Mouse (Mus musculus): ENCODE results near the gene Synpo2l. TPM values are rescaled to one million over a fixed set of nuclear protein-coding genes. Genes with fewer than 3 reads are reported as not detected.

The Synpo2l gene
- polyA plus RNA-seq, 1 experiment from 2014 or later: 0.26 TPM

- no peak overlapping the region for H3K4me2 ChIP-seq (replicated peaks; ENCODE audit: low read depth, low read length)
- no peaks in the 10 kb centered on the region for H3K27me3 ChIP-seq (ENCODE audit: control insufficient read depth, insufficient read depth, low read length)
- H3K36me3 ChIP-seq (ENCODE audit: control insufficient read depth, insufficient read depth, low read length): no peaks in the 10 kb centered on the region
- 51% methylated on average over 9 of the region's 9 CpGs for WGBS
- no peak overlapping the region for H3K9ac ChIP-seq (ENCODE audit: low read depth, low read length)
- ATAC-seq (ENCODE audit: low FRiP score, low TSS enrichment): no peak
- H3K4me3 ChIP-seq (ENCODE audit: low read length): no peak overlapping the region
- no peaks in the 10 kb centered on the region; the same call in 1 of the 2 replicates for H3K4me1 ChIP-seq (ENCODE audit: control insufficient read depth, insufficient read depth, low read length)
- no peak overlapping the region for H3K27ac ChIP-seq (ENCODE audit: low read depth, low read length)
- H3K9me3 ChIP-seq (ENCODE audit: control insufficient read depth, low read length): no peaks in the 10 kb centered on the region
These were observed 12.4 kb downstream of the Synpo2l start for GRCm38 (mm10) chr14:20655731-20656130.

GRCm38 (mm10) chr14:20654690-20655421 lies 13.3 kb downstream of the Synpo2l start:
- no peak overlapping the region for H3K4me2 ChIP-seq (replicated peaks; ENCODE audit: low read depth, low read length)
- H3K27ac ChIP-seq (ENCODE audit: low read depth, low read length): no peak overlapping the region
- H3K9me3 ChIP-seq (ENCODE audit: control insufficient read depth, low read length): no peaks in the 10 kb centered on the region
- no peaks in the 10 kb centered on the region for H3K36me3 ChIP-seq (ENCODE audit: control insufficient read depth, insufficient read depth, low read length)
- H3K27me3 ChIP-seq (ENCODE audit: control insufficient read depth, insufficient read depth, low read length): no peaks in the 10 kb centered on the region
- H3K4me3 ChIP-seq (ENCODE audit: low read length): no peak overlapping the region
- no peak overlapping the region for H3K9ac ChIP-seq (ENCODE audit: low read depth, low read length)
- no peaks in the 10 kb centered on the region; the same call in 1 of the 2 replicates for H3K4me1 ChIP-seq (ENCODE audit: control insufficient read depth, insufficient read depth, low read length)
- 60% methylated on average over 9 of the region's 9 CpGs for WGBS
- no peak for ATAC-seq (ENCODE audit: low FRiP score, low TSS enrichment)

- Histone ChIP-seq H3K4me3 (ENCODE audit: low read length) (no peak overlapping the region), H3K4me1 (ENCODE audit: control insufficient read depth, insufficient read depth, low read length) (no peaks in the 10 kb centered on the region; the same call in 1 of the 2 replicates), H3K9ac (ENCODE audit: low read depth, low read length) (no peak overlapping the region), H3K36me3 (ENCODE audit: control insufficient read depth, insufficient read depth, low read length) (no peaks in the 10 kb centered on the region), H3K4me2 (replicated peaks; ENCODE audit: low read depth, low read length) (no peak overlapping the region), H3K27me3 (ENCODE audit: control insufficient read depth, insufficient read depth, low read length) (no peaks in the 10 kb centered on the region), H3K27ac (ENCODE audit: low read depth, low read length) (no peak overlapping the region), H3K9me3 (ENCODE audit: control insufficient read depth, low read length) (no peaks in the 10 kb centered on the region)
- 29% methylated on average over 4 of the region's 4 CpGs for WGBS
- ATAC-seq (ENCODE audit: low FRiP score, low TSS enrichment): no peak
These were observed 16.4 kb downstream of the Synpo2l start for GRCm38 (mm10) chr14:20651722-20652256.

GRCm38 (mm10) chr14:20651000-20651399 lies 17.2 kb downstream of the Synpo2l start:
- Histone ChIP-seq H3K4me1 (ENCODE audit: control insufficient read depth, insufficient read depth, low read length) (no peaks in the 10 kb centered on the region), H3K27me3 (ENCODE audit: control insufficient read depth, insufficient read depth, low read length) (no peaks in the 10 kb centered on the region), H3K27ac (ENCODE audit: low read depth, low read length) (no peak overlapping the region), H3K4me2 (replicated peaks; ENCODE audit: low read depth, low read length) (no peak overlapping the region), H3K36me3 (ENCODE audit: control insufficient read depth, insufficient read depth, low read length) (no peaks in the 10 kb centered on the region), H3K4me3 (ENCODE audit: low read length) (no peak overlapping the region), H3K9ac (ENCODE audit: low read depth, low read length) (no peak overlapping the region), H3K9me3 (ENCODE audit: control insufficient read depth, low read length) (no peaks in the 10 kb centered on the region)
- WGBS: 66% methylated on average over 2 of the region's 2 CpGs
- no peak for ATAC-seq (ENCODE audit: low FRiP score, low TSS enrichment)

DNA sequence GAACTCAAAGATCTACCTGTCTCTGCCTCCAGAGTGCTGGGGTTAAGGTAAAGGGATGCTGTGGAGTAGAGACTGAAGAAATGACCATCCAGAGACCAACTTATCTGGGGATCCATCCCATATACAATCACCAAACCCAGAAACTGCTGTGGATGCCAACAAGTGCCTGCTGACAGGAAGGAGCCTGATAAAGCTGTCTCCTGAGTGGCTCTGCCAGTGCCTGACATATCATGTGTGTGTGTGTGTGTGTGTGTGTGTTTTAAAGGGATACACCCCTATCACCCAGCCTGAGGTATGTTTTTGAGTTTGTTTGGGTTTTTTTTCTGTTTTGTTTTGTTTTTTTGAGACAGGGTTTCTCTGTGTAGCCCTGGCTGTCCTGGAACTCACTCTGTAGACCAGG lies 21.8 kb downstream of the Synpo2l start:
- ATAC-seq (ENCODE audit: low FRiP score, low TSS enrichment): no peak
- H3K36me3 ChIP-seq (ENCODE audit: control insufficient read depth, insufficient read depth, low read length): no peaks in the 10 kb centered on the region
- H3K4me2 ChIP-seq (replicated peaks; ENCODE audit: low read depth, low read length): no peak overlapping the region
- no peaks in the 10 kb centered on the region for H3K4me1 ChIP-seq (ENCODE audit: control insufficient read depth, insufficient read depth, low read length)
- no peaks in the 10 kb centered on the region for H3K9me3 ChIP-seq (ENCODE audit: control insufficient read depth, low read length)
- H3K27ac ChIP-seq (ENCODE audit: low read depth, low read length): no peak overlapping the region
- no peak overlapping the region for H3K9ac ChIP-seq (ENCODE audit: low read depth, low read length)
- H3K4me3 ChIP-seq (ENCODE audit: low read length): no peak overlapping the region
- no peaks in the 10 kb centered on the region for H3K27me3 ChIP-seq (ENCODE audit: control insufficient read depth, insufficient read depth, low read length)

DNA sequence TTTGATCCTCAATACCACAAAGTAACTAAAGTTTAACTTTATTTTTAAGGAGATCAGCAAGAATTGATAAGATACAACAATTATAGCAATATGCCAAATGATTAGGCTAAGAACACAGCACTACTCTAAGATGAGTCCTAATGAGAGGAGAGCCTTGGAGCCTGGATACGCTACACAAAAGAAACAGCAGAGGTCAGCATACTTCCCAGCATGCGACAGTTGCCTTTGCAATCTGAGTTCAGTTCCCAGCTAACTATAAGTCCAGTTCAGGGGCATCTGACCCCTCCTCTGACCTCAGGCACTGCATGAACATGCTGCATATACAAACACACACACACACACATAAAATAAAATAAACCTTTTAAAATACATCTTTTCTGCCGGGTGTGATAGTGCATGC lies 22.6 kb downstream of the Synpo2l start:
- no peak for ATAC-seq (ENCODE audit: low FRiP score, low TSS enrichment)
- H3K4me3 ChIP-seq (ENCODE audit: low read length): no peak overlapping the region
- H3K27me3 ChIP-seq (ENCODE audit: control insufficient read depth, insufficient read depth, low read length): no peaks in the 10 kb centered on the region
- no peaks in the 10 kb centered on the region for H3K9me3 ChIP-seq (ENCODE audit: control insufficient read depth, low read length)
- H3K4me1 ChIP-seq (ENCODE audit: control insufficient read depth, insufficient read depth, low read length): no peaks in the 10 kb centered on the region
- 51% methylated on average over 3 of the region's 3 CpGs for WGBS
- H3K27ac ChIP-seq (ENCODE audit: low read depth, low read length): no peak overlapping the region
- no peaks in the 10 kb centered on the region for H3K36me3 ChIP-seq (ENCODE audit: control insufficient read depth, insufficient read depth, low read length)
- H3K9ac ChIP-seq (ENCODE audit: low read depth, low read length): no peak overlapping the region
- no peak overlapping the region for H3K4me2 ChIP-seq (replicated peaks; ENCODE audit: low read depth, low read length)

GRCm38 (mm10) chr14:20641438-20641875 lies 26.7 kb downstream of the Synpo2l start:
- Histone ChIP-seq H3K4me2 (replicated peaks; ENCODE audit: low read depth, low read length) (peak overlapping the region; percentile 69), H3K9ac (ENCODE audit: low read depth, low read length) (peak overlapping the region; percentile 97), H3K27ac (ENCODE audit: low read depth, low read length) (peak overlapping the region; percentile 95), H3K27me3 (ENCODE audit: control insufficient read depth, insufficient read depth, low read length) (no peaks in the 10 kb centered on the region), H3K4me3 (ENCODE audit: low read length) (peak overlapping the region; percentile 79), H3K36me3 (ENCODE audit: control insufficient read depth, insufficient read depth, low read length) (no peaks in the 10 kb centered on the region), H3K9me3 (ENCODE audit: control insufficient read depth, low read length) (no peaks in the 10 kb centered on the region), H3K4me1 (ENCODE audit: control insufficient read depth, insufficient read depth, low read length) (no peaks in the 10 kb centered on the region)
- no peak for ATAC-seq (ENCODE audit: low FRiP score, low TSS enrichment)
- 19% methylated on average over 10 of the region's 10 CpGs for WGBS

- Histone ChIP-seq H3K4me3 (ENCODE audit: low read length) (peak within 1 kb of the TSS; percentile 79), H3K4me2 (replicated peaks; ENCODE audit: low read depth, low read length) (peak within 1 kb of the TSS; percentile 69), H3K27me3 (ENCODE audit: control insufficient read depth, insufficient read depth, low read length) (no peaks in the 10 kb centered on the region), H3K9me3 (ENCODE audit: control insufficient read depth, low read length) (no peaks in the 10 kb centered on the region), H3K27ac (ENCODE audit: low read depth, low read length) (peak within 1 kb of the TSS; percentile 95), H3K4me1 (ENCODE audit: control insufficient read depth, insufficient read depth, low read length) (no peaks in the 10 kb centered on the region), H3K9ac (ENCODE audit: low read depth, low read length) (peak within 1 kb of the TSS; percentile 97), H3K36me3 (ENCODE audit: control insufficient read depth, insufficient read depth, low read length) (no peaks in the 10 kb centered on the region)
- ATAC-seq (ENCODE audit: low FRiP score, low TSS enrichment): peak; percentile 95
- under 1% methylated on average over 73 of the region's 73 CpGs for WGBS
These were observed 27.3 kb downstream of the Synpo2l start, which contains the start of gene Usp54 for GRCm38 (mm10) chr14:20640644-20641437. Gene Usp54 (minus strand): TSS chr14:20641063.
